Mouse (Mus musculus): ENCODE data around the gene Peak1. TPM values are rescaled to one million over a fixed set of nuclear protein-coding genes. Genes with fewer than 3 reads are reported as not detected.

Gene Peak1
- total and polyA plus RNA-seq, 3 experiments = 2.8 to 13.3 (median 5.4) TPM

GRCm38 (mm10) chr9:56463046-56463445 is 45.2 kb upstream of the Peak1 start:
- TF ChIP-seq MAX (IDR thresholded peaks at IDR 0.05; ENCODE audit: low read length) = no peak
- TF ChIP-seq CTCF (conservative IDR thresholded peaks at IDR 0.05 in 1 of 2, IDR thresholded peaks at IDR 0.05 in 1 of 2; ENCODE audit: low read depth in 2 of 2, low read length in 2 of 2) = no peak
- no peak for TF ChIP-seq PAX5 (IDR thresholded peaks at IDR 0.05; ENCODE audit: low read length)
- TF ChIP-seq MAFK (IDR thresholded peaks at IDR 0.05; ENCODE audit: insufficient replicate concordance, low read length) = no peak
- TF ChIP-seq SIN3A (IDR thresholded peaks at IDR 0.05; ENCODE audit: low read length) = no peak
- no peak for TF ChIP-seq USF2 (conservative IDR thresholded peaks at IDR 0.05; ENCODE audit: low read depth, low read length)
- TF ChIP-seq E2F4 (IDR thresholded peaks at IDR 0.05; ENCODE audit: insufficient replicate concordance, low read depth, low read length) = no peak
- TF ChIP-seq NELFE (IDR thresholded peaks at IDR 0.05; ENCODE audit: low read depth, low read length) = no peak
- TF ChIP-seq MEF2A (IDR thresholded peaks at IDR 0.05; ENCODE audit: borderline replicate concordance, low read depth, low read length) = no peak
- no peak for TF ChIP-seq MXI1 (IDR thresholded peaks at IDR 0.05; ENCODE audit: low read depth, low read length)
- no peak for TF ChIP-seq POLR2A (IDR thresholded peaks at IDR 0.05; ENCODE audit: low read depth, low read length)
- TF ChIP-seq JUND (conservative IDR thresholded peaks at IDR 0.05; ENCODE audit: low read depth, low read length) = no peak
- no peak for TF ChIP-seq KAT2A (IDR thresholded peaks at IDR 0.05; ENCODE audit: insufficient replicate concordance, low read length)
- TF ChIP-seq JUN (IDR thresholded peaks at IDR 0.05; ENCODE audit: insufficient read depth, low read depth, low read length) = no peak
- no peak for TF ChIP-seq MAZ (IDR thresholded peaks at IDR 0.05; ENCODE audit: low read depth, low read length)
- no peak for TF ChIP-seq ZMIZ1 (IDR thresholded peaks at IDR 0.05; ENCODE audit: low read depth, low read length)
- no peak for TF ChIP-seq POLR2AphosphoS2 (IDR thresholded peaks at IDR 0.05; ENCODE audit: low read depth, low read length)
- H3K36me3 ChIP-seq (replicated peaks in 1 of 2; ENCODE audit: control insufficient read depth in 1 of 2, insufficient read depth in 1 of 2, low read length in 1 of 2) = peaks cover 6 to 16% of the 10 kb centered on the region in 2 experiments
- dilution Hi-C loops (cut with MboI; ENCODE audit: extremely low pct_ligation_motif_present, extremely low pct_unique_long_range_greater_than_20kb, low sequenced_read_pairs) = no loop called here
- no peaks in the 10 kb centered on the region for H3K27me3 ChIP-seq (replicated peaks)
- no peak for DNase-seq (ENCODE audit: extremely low read depth)
- H3K79me2 ChIP-seq (replicated peaks; ENCODE audit: control insufficient read depth, extremely low read depth, insufficient read depth, poor library complexity, severe bottlenecking) = no peaks in the 10 kb centered on the region
- H3K4me1 ChIP-seq (ENCODE audit: control insufficient read depth in 1 of 2, insufficient read depth in 2 of 2) = no peaks in the 10 kb centered on the region
- H3K4me3 ChIP-seq (replicated peaks in 1 of 3; ENCODE audit: low read depth in 2 of 3, low read length in 2 of 3, poor library complexity in 1 of 3) = no peak overlapping the region
- no peak overlapping the region for H3K9ac ChIP-seq (ENCODE audit: insufficient read depth, low read depth)
- H3K9me3 ChIP-seq (replicated peaks; ENCODE audit: low read length) = no peaks in the 10 kb centered on the region
- in situ Hi-C loops (cut with MboI; ENCODE audit: low pct_ligation_motif_present, low pct_unique_long_range_greater_than_20kb, low sequenced_read_pairs) = no loop called here
- H3K27ac ChIP-seq (ENCODE audit: insufficient read depth, low read depth) = no peak overlapping the region
- H3K4me2 ChIP-seq (ENCODE audit: insufficient read depth, low read depth, poor library complexity, severe bottlenecking) = no peak overlapping the region

GRCm38 (mm10) chr9:56462606-56463005 is 44.7 kb upstream of the Peak1 start:
- no peaks in the 10 kb centered on the region for H3K27me3 ChIP-seq (replicated peaks)
- no peak overlapping the region for H3K9ac ChIP-seq (ENCODE audit: insufficient read depth, low read depth)
- H3K4me1 ChIP-seq (ENCODE audit: control insufficient read depth in 1 of 2, insufficient read depth in 2 of 2) = no peaks in the 10 kb centered on the region
- no peak overlapping the region for H3K4me2 ChIP-seq (ENCODE audit: insufficient read depth, low read depth, poor library complexity, severe bottlenecking)
- H3K27ac ChIP-seq (ENCODE audit: insufficient read depth, low read depth) = no peak overlapping the region
- no peaks in the 10 kb centered on the region for H3K9me3 ChIP-seq (replicated peaks; ENCODE audit: low read length)
- DNase-seq (ENCODE audit: extremely low read depth) = no peak
- peaks cover 1 to 11% of the 10 kb centered on the region in 2 experiments for H3K36me3 ChIP-seq (replicated peaks in 1 of 2; ENCODE audit: control insufficient read depth in 1 of 2, insufficient read depth in 1 of 2, low read length in 1 of 2)
- no peaks in the 10 kb centered on the region for H3K79me2 ChIP-seq (replicated peaks; ENCODE audit: control insufficient read depth, extremely low read depth, insufficient read depth, poor library complexity, severe bottlenecking)
- H3K4me3 ChIP-seq (replicated peaks in 1 of 3; ENCODE audit: low read depth in 2 of 3, low read length in 2 of 3, poor library complexity in 1 of 3) = no peak overlapping the region
- TF ChIP-seq POLR2A (IDR thresholded peaks at IDR 0.05; ENCODE audit: low read depth, low read length) = no peak
- no peak for TF ChIP-seq SIN3A (IDR thresholded peaks at IDR 0.05; ENCODE audit: low read length)
- TF ChIP-seq POLR2AphosphoS2 (IDR thresholded peaks at IDR 0.05; ENCODE audit: low read depth, low read length) = no peak
- no peak for TF ChIP-seq CHD2 (IDR thresholded peaks at IDR 0.05; ENCODE audit: low read length)
- dilution Hi-C loops (cut with MboI; ENCODE audit: extremely low pct_ligation_motif_present, extremely low pct_unique_long_range_greater_than_20kb, low sequenced_read_pairs) = no loop called here
- in situ Hi-C loops (cut with MboI; ENCODE audit: low pct_ligation_motif_present, low pct_unique_long_range_greater_than_20kb, low sequenced_read_pairs) = no loop called here

Measured in CH12.LX (cell line).